Comparison of ENCODE assay signal across 9 mouse cellular contexts in the genomic region with DNA sequence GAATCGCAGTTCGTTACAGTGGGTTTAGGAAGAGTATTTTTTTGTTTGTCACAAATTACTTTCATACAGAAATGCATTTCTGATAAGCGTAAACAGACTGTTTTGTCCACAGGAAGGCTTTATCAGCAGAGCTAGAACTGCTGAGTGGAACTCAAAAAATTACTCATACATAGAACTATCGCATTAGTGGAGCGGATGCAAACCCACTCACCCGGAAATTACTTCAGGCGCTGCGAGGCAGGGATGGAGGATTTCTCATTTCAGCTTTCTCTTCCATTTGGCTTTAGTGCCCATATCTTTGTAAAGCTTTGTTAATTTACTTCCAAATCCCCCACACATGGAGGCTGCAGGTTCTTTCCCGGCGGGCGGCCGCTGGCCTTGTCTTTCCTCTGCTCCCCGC. TPM values are rescaled to one million over a fixed set of nuclear protein-coding genes. Genes with fewer than 3 reads are reported as not detected.
DNase-seq lines count a peak whose midpoint lies in the region; ATAC-seq and TF ChIP-seq lines count a peak whose summit lies in the region.
"Had no signal": no experiment of that assay in that cellular context is flagged by ENCODE, and none has a peak within 500 bp of the region (broad histone marks: within the 10 kb centered on the region; RNA-seq: fewer than 3 reads in every experiment).

No protein-coding gene starts in this region.

- no peaks in the 10 kb centered on the region for H3K4me1 ChIP-seq in heart, postnatal 0 days (ENCODE audit: control insufficient read depth, insufficient read depth)
- H3K4me1 ChIP-seq in forebrain, embryonic 10.5 days: peaks cover 27% of the 10 kb centered on the region
- H3K4me1 ChIP-seq in limb, embryonic 12.5 days (replicated peaks): peaks cover 7% of the 10 kb centered on the region; the same call in 1 of the 2 replicates
- no peaks in the 10 kb centered on the region for H3K4me1 ChIP-seq in neural tube, embryonic 14.5 days (ENCODE audit: control insufficient read depth, insufficient read depth, low read length)

- no peaks in the 10 kb centered on the region for H3K36me3 ChIP-seq in heart, postnatal 0 days (replicated peaks; ENCODE audit: control insufficient read depth, insufficient read depth, low read length)
- H3K36me3 ChIP-seq in forebrain, embryonic 10.5 days (replicated peaks): no peaks in the 10 kb centered on the region
- no peaks in the 10 kb centered on the region for H3K36me3 ChIP-seq in limb, embryonic 12.5 days
- no peaks in the 10 kb centered on the region for H3K36me3 ChIP-seq in neural tube, embryonic 14.5 days (ENCODE audit: control insufficient read depth, insufficient read depth, low read length)

- H3K27ac ChIP-seq in heart, postnatal 0 days (ENCODE audit: low read depth): no peak overlapping the region
- H3K27ac ChIP-seq in forebrain, embryonic 10.5 days: no peak overlapping the region
- H3K27ac ChIP-seq in limb, embryonic 12.5 days: no peak overlapping the region
- H3K27ac ChIP-seq in neural tube, embryonic 14.5 days (ENCODE audit: low read depth, low read length): no peak overlapping the region

- H3K9me3 ChIP-seq in heart, postnatal 0 days (replicated peaks; ENCODE audit: control insufficient read depth, low read length): no peaks in the 10 kb centered on the region
- no peaks in the 10 kb centered on the region for H3K9me3 ChIP-seq in forebrain, embryonic 10.5 days
- no peaks in the 10 kb centered on the region for H3K9me3 ChIP-seq in limb, embryonic 12.5 days
- no peaks in the 10 kb centered on the region for H3K9me3 ChIP-seq in neural tube, embryonic 14.5 days (ENCODE audit: control insufficient read depth, low read length)

- no peak for ATAC-seq in heart, postnatal 0 days (ENCODE audit: insufficient read depth, low read depth)
- no peak for ATAC-seq in limb, embryonic 12.5 days (ENCODE audit: insufficient number of reproducible peaks, insufficient read depth, low FRiP score, low TSS enrichment, low read depth)
- no peak for ATAC-seq in neural tube, embryonic 14.5 days (ENCODE audit: low read depth)

- 26% methylated on average over 13 of the region's 13 CpGs for WGBS in heart, postnatal 0 days
- 17% methylated on average over 13 of the region's 13 CpGs for WGBS in forebrain, embryonic 10.5 days
- 17% methylated on average over 13 of the region's 13 CpGs for WGBS in limb, embryonic 12.5 days
- WGBS in neural tube, embryonic 14.5 days: 22% methylated on average over 13 of the region's 13 CpGs

- DNase-seq in heart, postnatal 0 days (ENCODE audit: low spot score): no peak
- no peak for DNase-seq in heart, adult 8-10 months (ENCODE audit: low spot score)
- peak; percentile 20 for DNase-seq in forebrain, embryonic 10.5 days (ENCODE audit: extremely low spot score, low spot score)
- no peak for DNase-seq in gastrocnemius, postnatal 4 days (ENCODE audit: low spot score in 2 of 2)
- DNase-seq in adrenal gland, postnatal 36 days: no peak
- DNase-seq in testis, postnatal 10 days (ENCODE audit: low spot score): no peak
- DNase-seq: gastrocnemius, postnatal 10 days had no signal

- H3K27me3 ChIP-seq in heart, postnatal 0 days (ENCODE audit: control insufficient read depth, insufficient read depth, low read length): peaks cover 3% of the 10 kb centered on the region; the same call in 1 of the 2 replicates
- peaks cover 37% of the 10 kb centered on the region for H3K27me3 ChIP-seq in forebrain, embryonic 10.5 days (ENCODE audit: poor library complexity, severe bottlenecking)
- 0 out of 2 replicates have a peak, but pooled peaks cover 7% of the 10 kb centered on the region for H3K27me3 ChIP-seq in limb, embryonic 12.5 days
- no peaks in the 10 kb centered on the region for H3K27me3 ChIP-seq in neural tube, embryonic 14.5 days (ENCODE audit: control insufficient read depth, insufficient read depth, low read length)

- H3K4me3 ChIP-seq in heart, postnatal 0 days (ENCODE audit: low read depth, low read length): peak overlapping the region; percentile 32
- peak overlapping the region; percentile 40 for H3K4me3 ChIP-seq in forebrain, embryonic 10.5 days
- H3K4me3 ChIP-seq in limb, embryonic 12.5 days (replicated peaks): peak overlapping the region; percentile 26
- H3K4me3 ChIP-seq in neural tube, embryonic 14.5 days (ENCODE audit: low read depth, low read length): no peak overlapping the region

- H3K4me2 ChIP-seq in heart, postnatal 0 days (ENCODE audit: low read depth, low read length): peak overlapping the region; percentile 53
- peak overlapping the region; percentile 55 for H3K4me2 ChIP-seq in limb, embryonic 12.5 days
- H3K4me2 ChIP-seq in neural tube, embryonic 14.5 days (ENCODE audit: low read depth, low read length): peak overlapping the region; percentile 28; the same call in 1 of the 2 replicates

- no peak for TF ChIP-seq CTCF in heart, postnatal 0 days (IDR thresholded peaks at IDR 0.05; ENCODE audit: low read depth)

- TF ChIP-seq EP300 in heart, postnatal 0 days (IDR thresholded peaks at IDR 0.05; ENCODE audit: low read depth): no peak

- no peak overlapping the region for H3K9ac ChIP-seq in heart, postnatal 0 days (replicated peaks; ENCODE audit: low read depth, low read length)
- no peak overlapping the region for H3K9ac ChIP-seq in limb, embryonic 12.5 days (replicated peaks)
- no peak overlapping the region for H3K9ac ChIP-seq in neural tube, embryonic 14.5 days (replicated peaks; ENCODE audit: low read depth, low read length)

RNA-seq across cellular contexts. Expression of a gene that starts 14.4 kb away (rescaled TPM):
- not detected in 2 replicates for total RNA-seq in heart, postnatal 0 days (2014; rRNA removed; ENCODE audit: low replicate concordance)
- 0.67 and 1.4 TPM in 2 replicates for polyA plus RNA-seq in heart, postnatal 0 days (2015; fragmentation: Nextera tagmentation; extraction: Ambion mirVana)
- under 1 TPM in 2 of 4 experiments, not detected in 2; 0.53 to 0.60 TPM for total RNA-seq in heart, adult 8-10 months (2022)
- polyA plus RNA-seq in forebrain, embryonic 10.5 days (2016; fragmentation: Nextera tagmentation; extraction: Ambion mirVana): 0.27 TPM in 1 of 2 replicates, not detected in the other
- 2.5 and 2.6 TPM in 2 replicates for polyA plus RNA-seq in limb, embryonic 12.5 days (2016; fragmentation: Nextera tagmentation; extraction: Ambion mirVana)
- polyA plus RNA-seq in neural tube, embryonic 14.5 days (2014; fragmentation: Nextera tagmentation; extraction: Ambion mirVana): 493 and 540 TPM in 2 replicates
- not detected for total RNA-seq in gastrocnemius, postnatal 4 days (2021)
- total RNA-seq in adrenal gland, postnatal 36 days (2021): 100 to 1,000 TPM; 480 to 795 TPM
- total RNA-seq: gastrocnemius, postnatal 10 days had no signal

Comparison
In these comparisons a context has a peak if more than half of its experiments do, and no peak if none do; other contexts are left out.
1. RNA of a gene that starts 14.4 kb away (total RNA-seq): 480 to 795 TPM in adrenal gland, postnatal 36 days; 0.53 to 0.60 TPM in heart, adult 8-10 months, not detected in gastrocnemius, postnatal 4 days and not detected in heart, postnatal 0 days; every median in the first group is over 100 times any median in the second.
2. Peak in every context shown above with its lines, with median percentiles within 50 percentile points of each other: H3K4me2 ChIP-seq.